Mouse (Mus musculus) erythroblast, embryonic 14.5 days (primary cell): ENCODE measurements around the gene Glrp1.

Experiments
- GATA1 ChIP-seq: IDR thresholded peaks from 2 replicates; pipeline ENCODE4 v1.6.1; 2012; ENCODE audit warnings: low read length, inconsistent platforms, mixed read lengths
- TAL1 ChIP-seq: IDR thresholded peaks from 3 replicates; pipeline ENCODE4 v1.6.1; 2012; ENCODE audit warnings: low read length, inconsistent platforms, mixed read lengths

GRCm38 (mm10) chr1:88505697-88506096 lies 4.2 kb downstream of the Glrp1 start:
- TF ChIP-seq GATA1 (no peak), TAL1 (no peak)
